22 mouse cellular contexts compared by ENCODE assay signal in the genomic region with DNA sequence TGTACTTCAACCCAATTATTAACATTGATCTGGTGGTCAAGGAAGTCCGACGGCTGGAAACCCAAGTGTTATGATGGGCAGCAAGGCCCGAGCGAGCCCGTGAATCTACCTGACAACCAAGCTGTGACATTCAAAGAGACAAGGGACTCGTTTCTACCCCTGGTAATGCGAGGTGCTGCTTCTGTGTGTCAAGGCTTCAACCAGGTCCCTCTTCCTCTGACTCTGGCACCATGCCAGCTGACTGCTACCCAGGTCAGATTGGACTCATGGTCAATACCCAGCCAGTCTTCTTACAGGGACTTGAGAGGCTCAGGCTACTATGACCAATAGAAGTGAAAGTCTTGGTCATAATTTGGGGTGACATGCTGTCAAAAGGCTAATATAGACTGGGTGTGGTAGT. TPM values are rescaled to one million over a fixed set of nuclear protein-coding genes. Genes with fewer than 3 reads are reported as not detected.
DNase-seq lines count a peak whose midpoint lies in the region; ATAC-seq and TF ChIP-seq lines count a peak whose summit lies in the region.
"Had no signal": no experiment of that assay in that cellular context is flagged by ENCODE, and none has a peak within 500 bp of the region (broad histone marks: within the 10 kb centered on the region; RNA-seq: fewer than 3 reads in every experiment).

No protein-coding gene starts in this region.

- TF ChIP-seq CTCF in liver, postnatal 0 days (IDR thresholded peaks at IDR 0.05; ENCODE audit: low read depth), result no peak

- 88% methylated on average over 7 of the region's 7 CpGs for WGBS in liver, postnatal 0 days (ENCODE audit: insufficient replicate concordance)
- 94% methylated on average over 7 of the region's 7 CpGs for WGBS in liver, embryonic 11.5 days
- WGBS in hindbrain, embryonic 11.5 days, result 92% methylated on average over 7 of the region's 7 CpGs

- H3K36me3 ChIP-seq in liver, postnatal 0 days (replicated peaks; ENCODE audit: insufficient read depth, low read length), result peaks cover 31% of the 10 kb centered on the region
- peaks cover 27% of the 10 kb centered on the region for H3K36me3 ChIP-seq in liver, embryonic 11.5 days (ENCODE audit: control insufficient read depth, insufficient read depth, low read length)
- H3K36me3 ChIP-seq in hindbrain, embryonic 11.5 days (ENCODE audit: control insufficient read depth, insufficient read depth, low read length), result no peaks in the 10 kb centered on the region; the same call in 1 of the 2 replicates

- H3K4me2 ChIP-seq in liver, postnatal 0 days (ENCODE audit: low read depth, low read length), result no peak overlapping the region
- no peak overlapping the region for H3K4me2 ChIP-seq in liver, embryonic 11.5 days
- H3K4me2 ChIP-seq in hindbrain, embryonic 11.5 days (replicated peaks; ENCODE audit: low read depth, low read length), result no peak overlapping the region
- H3K4me2 ChIP-seq: embryonic facial prominence, embryonic 15.5 days; forebrain, embryonic 12.5 days; hindbrain, embryonic 15.5 days; midbrain, embryonic 11.5 days; neural tube, embryonic 15.5 days had no signal

- no peaks in the 10 kb centered on the region for H3K4me1 ChIP-seq in liver, postnatal 0 days (ENCODE audit: insufficient read depth)
- H3K4me1 ChIP-seq in liver, embryonic 11.5 days (replicated peaks; ENCODE audit: control insufficient read depth, insufficient read depth, low read length), result no peaks in the 10 kb centered on the region
- H3K4me1 ChIP-seq in hindbrain, embryonic 11.5 days (replicated peaks; ENCODE audit: control insufficient read depth, insufficient read depth, low read length), result no peaks in the 10 kb centered on the region
- H3K4me1 ChIP-seq: embryonic facial prominence, embryonic 15.5 days; forebrain, embryonic 12.5 days; hindbrain, embryonic 15.5 days; neural tube, embryonic 15.5 days had no signal

- no peaks in the 10 kb centered on the region for H3K27me3 ChIP-seq in liver, postnatal 0 days (ENCODE audit: insufficient read depth, low read length)
- no peaks in the 10 kb centered on the region for H3K27me3 ChIP-seq in liver, embryonic 11.5 days (replicated peaks; ENCODE audit: control insufficient read depth, insufficient read depth, low read length)
- H3K27me3 ChIP-seq in hindbrain, embryonic 11.5 days (ENCODE audit: control insufficient read depth, insufficient read depth, low read length), result no peaks in the 10 kb centered on the region
- H3K27me3 ChIP-seq: embryonic facial prominence, embryonic 15.5 days; forebrain, embryonic 12.5 days; hindbrain, embryonic 15.5 days; neural tube, embryonic 15.5 days had no signal

- no peaks in the 10 kb centered on the region for H3K9me3 ChIP-seq in liver, postnatal 0 days (ENCODE audit: low read length)
- no peaks in the 10 kb centered on the region for H3K9me3 ChIP-seq in liver, embryonic 11.5 days (ENCODE audit: control insufficient read depth, low read length)
- H3K9me3 ChIP-seq in hindbrain, embryonic 11.5 days (ENCODE audit: control insufficient read depth, low read length), result no peaks in the 10 kb centered on the region
- H3K9me3 ChIP-seq: embryonic facial prominence, embryonic 15.5 days; forebrain, embryonic 12.5 days; hindbrain, embryonic 15.5 days; neural tube, embryonic 15.5 days had no signal

- DNase-seq in adrenal gland, adult (ENCODE audit: inconsistent age in 2 of 2, low spot score in 1 of 2), result peak; percentile 13 to 46
- DNase-seq in adrenal gland, adult 2 months, result no peak
- DNase-seq in heart, postnatal 14 days, result peak; percentile 6 to 9
- no peak for DNase-seq in heart, adult 18-20 months
- peak; percentile 21 for DNase-seq in liver, postnatal 0 days
- DNase-seq in liver, embryonic 11.5 days (ENCODE audit: low spot score), result no peak
- DNase-seq in cerebellum, postnatal 14 days, result peak; percentile 24 to 29
- no peak for DNase-seq in hindbrain, embryonic 11.5 days (ENCODE audit: low spot score)
- DNase-seq: layer of hippocampus, postnatal 36 days; lung, postnatal 4 days; spleen, adult 18-20 months; thymus, postnatal 25 days had no signal

- H3K27ac ChIP-seq in liver, postnatal 0 days (ENCODE audit: low read depth), result no peak overlapping the region
- no peak overlapping the region for H3K27ac ChIP-seq in liver, embryonic 11.5 days (ENCODE audit: low read depth, low read length)
- no peak overlapping the region for H3K27ac ChIP-seq in hindbrain, embryonic 11.5 days (ENCODE audit: low read depth, low read length)
- H3K27ac ChIP-seq: embryonic facial prominence, embryonic 15.5 days; forebrain, embryonic 12.5 days; hindbrain, embryonic 15.5 days; kidney, postnatal 0 days; liver, embryonic 14.5 days; neural tube, embryonic 15.5 days had no signal

- no peak for ATAC-seq in liver, postnatal 0 days
- ATAC-seq in liver, embryonic 11.5 days (replicated peaks; ENCODE audit: low FRiP score), result no peak
- ATAC-seq in hindbrain, embryonic 11.5 days (ENCODE audit: low FRiP score), result no peak

- intact Hi-C loops in heart, postnatal 14 days (cut with DNase I), result no loop called here

- H3K9ac ChIP-seq in liver, postnatal 0 days (replicated peaks), result no peak overlapping the region
- H3K9ac ChIP-seq in liver, embryonic 11.5 days (ENCODE audit: low read depth, low read length), result no peak overlapping the region
- H3K9ac ChIP-seq in hindbrain, embryonic 11.5 days (ENCODE audit: low read depth, low read length), result no peak overlapping the region
- H3K9ac ChIP-seq: embryonic facial prominence, embryonic 15.5 days; forebrain, embryonic 12.5 days; hindbrain, embryonic 15.5 days; liver, embryonic 14.5 days; neural tube, embryonic 15.5 days had no signal

- H3K4me3 ChIP-seq in liver, postnatal 0 days (ENCODE audit: low read depth, low read length), result no peak overlapping the region
- H3K4me3 ChIP-seq in liver, embryonic 11.5 days (ENCODE audit: low read depth, low read length), result no peak overlapping the region
- no peak overlapping the region for H3K4me3 ChIP-seq in hindbrain, embryonic 11.5 days (ENCODE audit: low read depth, low read length)
- H3K4me3 ChIP-seq: embryonic facial prominence, embryonic 15.5 days; forebrain, embryonic 12.5 days; hindbrain, embryonic 15.5 days; neural tube, embryonic 15.5 days had no signal

- no peak for TF ChIP-seq EP300 in liver, postnatal 0 days (IDR thresholded peaks at IDR 0.05; ENCODE audit: low read depth)

RNA-seq across cellular contexts. Expression of a gene that starts 28.6 kb away (rescaled TPM):
- not detected for total RNA-seq in adrenal gland, adult 2 months (2021)
- 0.11 TPM in 1 of 2 replicates, not detected in the other for polyA plus RNA-seq in adrenal gland, adult 2 months (2012; rRNA removed)
- total RNA-seq in heart, postnatal 14 days (2021), result not detected
- not detected for total RNA-seq in heart, adult 18-20 months (2021)
- polyA plus RNA-seq in liver, postnatal 0 days (2015; fragmentation: Nextera tagmentation; extraction: Ambion mirVana), result not detected in 2 replicates
- 0.48 and 1.2 TPM in 2 replicates for polyA plus RNA-seq in liver, embryonic 11.5 days (2014; fragmentation: Nextera tagmentation; extraction: Ambion mirVana)
- 0.29 TPM in 1 of 2 replicates, not detected in the other for polyA plus RNA-seq in hindbrain, embryonic 11.5 days (2014; fragmentation: Nextera tagmentation; extraction: Ambion mirVana)
- total RNA-seq: granulocyte monocyte progenitor cell, adult 5-6 weeks; layer of hippocampus, postnatal 36 days had no signal
- polyA plus RNA-seq: cortical plate, adult 2 months; kidney, postnatal 0 days; limb, embryonic 11.5 days had no signal

RNA-seq across cellular contexts. Expression of a gene that starts 30.5 kb away (rescaled TPM):
- 1 to 10 TPM; 5.7 to 7.6 TPM for total RNA-seq in adrenal gland, adult 2 months (2021)
- 0.32 and 0.59 TPM in 2 replicates for polyA plus RNA-seq in adrenal gland, adult 2 months (2012; rRNA removed)
- total RNA-seq in heart, postnatal 14 days (2021), result 1 to 10 TPM; 2.5 to 3.8 TPM
- total RNA-seq in heart, adult 18-20 months (2021), result 1 to 10 TPM; 2.5 to 3.8 TPM
- 2.2 and 2.4 TPM in 2 replicates for polyA plus RNA-seq in liver, postnatal 0 days (2015; fragmentation: Nextera tagmentation; extraction: Ambion mirVana)
- 4.9 and 5.2 TPM in 2 replicates for polyA plus RNA-seq in liver, embryonic 11.5 days (2014; fragmentation: Nextera tagmentation; extraction: Ambion mirVana)
- 11.6 and 11.8 TPM in 2 replicates for polyA plus RNA-seq in hindbrain, embryonic 11.5 days (2014; fragmentation: Nextera tagmentation; extraction: Ambion mirVana)

RNA-seq across cellular contexts. Expression of a gene that starts 30.5 kb away (rescaled TPM):
- total RNA-seq in adrenal gland, adult 2 months (2021), result 10 to 100 TPM; 47.3 to 47.5 TPM
- polyA plus RNA-seq in adrenal gland, adult 2 months (2012; rRNA removed), result 18.1 and 24.3 TPM in 2 replicates
- total RNA-seq in heart, postnatal 14 days (2021), result 10 to 100 TPM; 43.0 to 48.4 TPM
- 10 to 100 TPM; 46.5 to 47.0 TPM for total RNA-seq in heart, adult 18-20 months (2021)
- 21.3 and 23.1 TPM in 2 replicates for polyA plus RNA-seq in liver, postnatal 0 days (2015; fragmentation: Nextera tagmentation; extraction: Ambion mirVana)
- 28.6 and 28.8 TPM in 2 replicates for polyA plus RNA-seq in liver, embryonic 11.5 days (2014; fragmentation: Nextera tagmentation; extraction: Ambion mirVana)
- polyA plus RNA-seq in hindbrain, embryonic 11.5 days (2014; fragmentation: Nextera tagmentation; extraction: Ambion mirVana), result 43.0 and 44.1 TPM in 2 replicates

RNA-seq across cellular contexts. Expression of a gene that starts 34.2 kb away (rescaled TPM):
- 10 to 100 TPM; 32.8 to 36.6 TPM for total RNA-seq in adrenal gland, adult 2 months (2021)
- polyA plus RNA-seq in adrenal gland, adult 2 months (2012; rRNA removed), result 9.2 and 12.1 TPM in 2 replicates
- total RNA-seq in heart, postnatal 14 days (2021), result 10 to 100 TPM; 13.8 to 14.1 TPM
- 10 to 100 TPM in 1 of 2 experiments, 1 to 10 TPM in 1; 9.0 to 10.1 TPM for total RNA-seq in heart, adult 18-20 months (2021)
- 13.6 and 13.8 TPM in 2 replicates for polyA plus RNA-seq in liver, postnatal 0 days (2015; fragmentation: Nextera tagmentation; extraction: Ambion mirVana)
- 43.9 and 51.2 TPM in 2 replicates for polyA plus RNA-seq in liver, embryonic 11.5 days (2014; fragmentation: Nextera tagmentation; extraction: Ambion mirVana)
- 40.4 and 44.9 TPM in 2 replicates for polyA plus RNA-seq in hindbrain, embryonic 11.5 days (2014; fragmentation: Nextera tagmentation; extraction: Ambion mirVana)

Comparison
In these comparisons a context has a peak if more than half of its experiments do, and no peak if none do; other contexts are left out.
1. DNase-seq: peak in adrenal gland, adult (2 of 2), heart, postnatal 14 days (2 of 2), liver, postnatal 0 days (single experiment) and cerebellum, postnatal 14 days (2 of 2); none in adrenal gland, adult 2 months (single experiment), heart, adult 18-20 months (0 of 2), liver, embryonic 11.5 days (single experiment) and hindbrain, embryonic 11.5 days (single experiment).